Mouse (Mus musculus) urinary bladder, postnatal 10 days (tissue): ENCODE results near the gene Rnaseh1.

Experiments used
- DNase-seq: peaks from one replicate; pipeline ENCODE4 v3.0.0; 2022; ENCODE audit warnings: low spot score

The Rnaseh1 gene

DNA sequence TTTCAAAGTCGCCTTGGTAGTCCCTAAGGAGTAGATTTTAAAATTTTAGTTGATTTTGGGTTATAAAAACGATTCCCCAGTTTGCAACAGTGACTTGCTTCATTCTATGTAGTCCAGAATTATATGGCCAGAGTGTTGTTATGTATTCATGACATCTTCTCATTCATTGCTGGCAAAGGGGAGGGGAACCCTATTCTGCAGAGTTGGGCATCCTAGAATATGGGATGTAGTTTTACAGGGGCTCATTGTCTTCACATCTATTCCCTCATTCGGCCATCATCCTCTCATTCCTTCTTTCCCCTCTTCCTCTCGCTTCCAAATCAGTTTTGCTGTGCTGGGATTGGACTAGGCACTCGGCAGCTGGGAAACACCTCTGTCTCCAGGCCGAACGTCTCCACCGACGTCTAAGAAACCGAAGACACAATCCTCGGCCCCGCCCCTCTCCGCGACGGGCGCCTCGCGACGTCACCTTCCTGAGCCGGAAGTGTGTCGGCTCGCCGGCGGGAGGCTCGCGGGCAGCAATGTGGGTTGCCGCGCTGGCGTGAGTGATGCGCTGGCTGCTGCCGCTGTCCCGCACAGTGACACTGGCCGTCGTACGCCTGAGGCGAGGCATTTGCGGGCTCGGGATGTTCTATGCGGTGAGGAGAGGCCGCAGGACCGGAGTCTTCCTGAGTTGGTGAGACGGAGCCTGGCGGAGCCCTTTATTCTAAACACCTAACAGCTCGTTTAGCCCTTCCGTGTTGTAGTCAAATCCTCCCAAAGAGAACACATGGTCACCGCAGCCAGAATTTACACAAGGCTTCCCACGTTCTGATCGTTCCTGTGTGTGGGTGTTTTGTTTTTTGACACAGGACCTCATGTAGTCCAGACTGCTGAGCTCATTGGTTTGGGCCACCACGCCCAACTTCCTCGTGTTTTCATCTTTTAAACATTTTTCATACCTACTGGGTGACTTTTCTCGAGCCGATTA, at the start of gene Rnaseh1:
Rnaseh1 (plus strand) TSS at position 462 of the 970 bp plus-strand sequence.
- peak; percentile 62 for DNase-seq

- no peak for DNase-seq
Observed at GRCm38 (mm10) chr12:28602259-28602658, 47.1 kb upstream of the Rnaseh1 start.

GRCm38 (mm10) chr12:28603494-28603893, 45.9 kb upstream of the Rnaseh1 start:
- DNase-seq = no peak

DNA sequence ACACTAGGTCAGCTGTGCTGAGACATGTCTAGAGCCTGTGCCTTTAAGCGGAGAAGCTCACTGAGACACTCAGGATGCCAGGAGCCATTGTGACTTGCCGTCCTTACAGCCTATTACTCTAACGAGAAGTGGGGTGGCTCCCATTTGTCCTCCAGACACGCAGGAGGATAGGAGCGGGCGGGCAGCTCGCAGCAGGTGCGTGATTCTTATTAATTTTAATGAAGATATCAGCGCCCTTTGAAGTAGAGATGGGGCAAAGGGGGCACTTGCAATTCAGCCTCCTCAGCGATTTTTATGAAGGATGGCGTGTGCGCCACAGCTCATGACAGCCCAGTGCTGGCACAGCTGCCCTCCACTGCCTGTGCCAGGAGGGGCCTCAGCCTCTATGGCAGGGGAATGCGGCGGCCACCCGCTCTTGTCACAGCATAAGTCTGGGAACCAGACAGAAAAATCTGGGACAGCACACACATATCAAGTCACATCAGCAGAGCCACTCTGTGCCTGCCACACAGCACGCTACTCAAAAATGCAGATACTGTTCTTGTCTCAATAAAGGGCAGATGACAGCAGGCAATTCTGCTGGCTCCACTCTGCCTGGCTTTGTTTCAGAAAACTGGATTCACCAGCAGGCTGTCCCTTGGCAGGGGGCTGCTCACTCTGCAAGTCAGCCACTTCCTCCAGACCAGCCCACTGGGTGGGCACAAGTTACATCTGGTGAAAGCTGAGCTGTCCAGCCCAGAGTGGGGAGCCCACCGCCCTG, 41.7 kb upstream of the Rnaseh1 start:
- DNase-seq = no peak

DNA sequence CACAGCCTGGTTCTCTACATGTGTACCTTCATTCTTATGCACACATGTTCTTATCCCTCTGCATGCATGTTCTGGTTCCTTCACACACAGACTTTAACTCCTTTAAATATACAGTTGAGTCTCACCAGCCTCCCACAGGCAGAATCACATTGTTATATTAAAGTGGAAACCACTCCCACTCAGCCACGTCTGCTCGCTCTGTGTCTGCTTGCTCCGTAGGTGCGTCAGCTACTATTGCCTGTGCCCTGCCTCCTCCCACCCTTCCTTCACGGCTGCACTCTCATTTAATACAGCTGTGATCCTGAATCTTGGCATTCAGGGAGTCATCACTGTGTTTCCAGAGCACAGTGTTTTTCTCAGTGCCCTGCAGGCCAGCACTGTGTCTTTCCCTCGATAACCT, 37.0 kb upstream of the Rnaseh1 start:
- no peak for DNase-seq

GRCm38 (mm10) chr12:28614401-28614800, 35.0 kb upstream of the Rnaseh1 start:
- no peak for DNase-seq

- DNase-seq = no peak
Observed at GRCm38 (mm10) chr12:28617297-28617696, 32.1 kb upstream of the Rnaseh1 start.

GRCm38 (mm10) chr12:28621451-28622166, 27.8 kb upstream of the Rnaseh1 start:
- DNase-seq = no peak

GRCm38 (mm10) chr12:28622167-28622532, 27.3 kb upstream of the Rnaseh1 start:
- no peak for DNase-seq

- DNase-seq = no peak
Observed at GRCm38 (mm10) chr12:28622641-28623040, 26.8 kb upstream of the Rnaseh1 start.

DNA sequence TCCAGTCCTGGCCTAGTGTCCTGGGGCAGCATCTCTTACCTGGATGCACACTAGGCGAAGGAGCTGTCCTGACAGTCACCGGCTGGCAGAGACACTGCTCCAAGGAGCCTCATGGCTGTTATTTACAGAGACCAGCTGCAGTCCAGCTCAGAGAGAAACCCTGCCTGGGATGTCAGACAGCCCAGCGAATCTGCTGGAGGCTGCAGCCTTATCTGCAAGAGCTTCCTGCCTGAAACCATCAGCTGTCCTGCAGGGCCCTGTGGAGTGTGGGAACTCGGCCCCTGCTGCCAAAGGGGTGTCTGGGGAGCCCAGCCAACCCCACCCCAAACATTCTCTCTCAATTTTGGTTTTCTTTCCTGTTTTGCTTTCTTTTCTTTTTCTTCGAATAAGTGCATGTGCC, 26.2 kb upstream of the Rnaseh1 start, which contains the start of gene Colec11:
Colec11 (minus strand) TSS at position 183 of the 400 bp plus-strand sequence.
- DNase-seq = no peak

- DNase-seq = no peak
Observed at GRCm38 (mm10) chr12:28624251-28624650, 25.2 kb upstream of the Rnaseh1 start.

- no peak for DNase-seq
Observed at GRCm38 (mm10) chr12:28625407-28625806, 24.0 kb upstream of the Rnaseh1 start.

GRCm38 (mm10) chr12:28627092-28627491, 22.3 kb upstream of the Rnaseh1 start:
- no peak for DNase-seq

GRCm38 (mm10) chr12:28628436-28628835, 21.0 kb upstream of the Rnaseh1 start:
- DNase-seq = no peak

GRCm38 (mm10) chr12:28635058-28635534, 14.3 kb upstream of the Rnaseh1 start:
- no peak for DNase-seq

DNA sequence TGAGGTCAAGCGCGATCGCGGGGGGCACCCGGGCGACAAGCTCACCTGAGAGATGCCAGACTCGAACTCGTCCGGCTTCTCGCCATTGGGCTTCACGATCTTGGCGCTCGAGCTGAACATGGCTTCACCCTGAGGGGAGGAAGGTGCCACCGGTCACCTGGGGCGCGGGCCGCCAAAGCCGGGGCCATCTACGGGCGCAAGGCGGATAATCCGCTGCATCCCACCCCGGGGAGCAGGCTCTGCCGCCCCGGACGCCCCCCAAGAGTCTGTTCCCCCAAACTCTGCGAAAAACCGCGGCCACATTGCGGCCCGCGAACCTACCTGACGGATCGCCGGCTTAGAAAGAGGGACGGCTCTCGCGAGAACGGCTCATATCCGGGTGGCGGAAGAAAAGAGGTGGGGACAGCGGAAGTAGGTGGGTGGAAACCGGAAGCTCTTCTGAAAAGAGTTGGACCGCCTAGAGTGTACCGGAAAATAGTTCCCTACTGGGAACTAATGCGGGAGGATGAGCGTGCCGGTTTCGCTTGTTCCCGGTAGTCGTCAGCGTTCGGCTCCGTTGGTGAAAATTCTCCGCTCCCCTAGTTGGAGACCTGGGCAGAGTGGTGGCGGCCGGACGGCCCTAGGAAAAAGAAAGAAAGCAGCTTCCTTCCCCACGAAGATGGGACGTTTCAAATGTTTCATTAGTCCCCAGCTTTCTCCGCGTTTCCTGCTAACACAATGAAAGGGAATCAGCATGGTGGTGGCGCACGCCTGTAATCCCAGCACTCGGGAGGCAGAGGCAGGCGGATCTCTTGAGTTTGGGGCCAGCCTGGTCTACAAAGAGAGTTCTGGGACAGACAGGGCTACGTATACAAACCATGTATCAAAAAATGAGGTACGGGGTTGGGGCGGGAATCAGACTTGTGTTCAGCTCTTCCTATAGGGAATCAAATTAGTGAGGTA, 13.6 kb upstream of the Rnaseh1 start, which contains the start of gene Rps7:
Rps7 (minus strand) TSS at position 419 of the 942 bp plus-strand sequence.
- DNase-seq = peak; percentile 71

DNA sequence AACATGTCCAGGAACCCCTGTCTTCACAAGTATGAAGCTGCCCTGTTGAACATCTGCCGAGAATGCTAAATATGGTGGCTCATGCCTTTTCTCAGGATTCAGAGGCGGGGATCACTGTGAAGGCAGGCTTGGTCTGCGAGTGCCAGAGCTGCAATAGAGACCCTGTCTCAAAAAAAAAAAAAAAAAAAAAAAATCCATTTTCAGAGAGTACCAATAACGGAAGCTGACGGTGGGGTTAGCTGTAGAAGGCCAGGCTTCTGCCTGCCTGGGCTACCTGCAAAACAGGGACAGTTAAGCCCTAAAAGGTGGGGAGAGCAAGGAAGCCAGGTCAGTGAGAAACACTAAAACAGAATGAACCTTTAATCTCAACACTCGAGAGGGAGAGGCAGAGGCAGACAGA, 12.9 kb upstream of the Rnaseh1 start:
- no peak for DNase-seq

- DNase-seq = no peak
Observed at GRCm38 (mm10) chr12:28638778-28639177, 10.6 kb upstream of the Rnaseh1 start.

DNA sequence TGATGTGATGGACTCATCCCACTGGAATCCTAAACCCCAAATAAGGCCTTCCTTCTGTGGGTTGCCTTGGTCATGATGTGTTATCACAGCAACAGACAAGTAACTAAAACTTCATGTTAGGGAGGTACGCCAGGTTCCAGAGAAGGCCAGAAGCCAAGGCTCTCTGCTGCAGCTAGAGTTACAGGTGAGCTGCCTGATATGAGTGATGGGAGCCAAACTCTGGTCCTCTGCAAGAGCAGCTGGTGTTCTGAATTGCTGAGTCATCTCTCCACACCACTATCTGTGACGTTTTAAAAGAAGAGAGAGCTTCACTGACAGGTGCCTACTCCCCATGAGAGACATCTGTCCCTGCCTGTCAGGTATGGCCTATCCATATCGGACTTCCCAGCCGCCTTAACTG, 13.2 kb downstream of the Rnaseh1 start:
- DNase-seq = no peak

DNA sequence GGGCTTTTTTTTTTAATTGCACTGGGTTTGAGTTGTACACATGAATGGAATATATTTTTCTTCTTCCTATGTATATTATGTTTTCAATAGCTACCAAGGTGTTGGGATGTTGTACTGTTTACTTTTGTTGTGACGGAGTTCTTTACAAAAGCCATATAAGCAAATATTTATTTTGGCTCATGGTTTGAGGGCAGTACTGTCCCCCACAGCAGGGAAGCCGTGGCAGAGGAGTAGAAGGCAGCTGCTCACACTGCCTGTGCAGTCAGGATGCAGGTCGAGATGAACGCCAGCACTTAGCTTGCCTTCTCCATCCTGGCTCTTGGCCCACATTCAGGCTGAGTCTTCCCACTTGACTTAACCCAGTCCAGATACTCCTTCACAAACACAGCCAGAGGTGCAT, 17.3 kb downstream of the Rnaseh1 start:
- no peak for DNase-seq
